Mouse (Mus musculus): ENCODE data around the gene Izumo2. TPM values are rescaled to one million over a fixed set of nuclear protein-coding genes. Genes with fewer than 3 reads are reported as not detected.

Gene Izumo2
- polyA plus RNA-seq (2015; fragmentation: Nextera tagmentation; extraction: Ambion mirVana): not detected in 2 replicates

GRCm38 (mm10) chr7:44708574-44708973 lies at the start of gene Izumo2:
Gene Izumo2 (plus strand): TSS chr7:44708742.
- 72% methylated on average over 14 of the region's 14 CpGs for WGBS

GRCm38 (mm10) chr7:44661219-44661618 lies 47.3 kb upstream of the Izumo2 start:
- Histone ChIP-seq H3K4me3 (replicated peaks) (no peak overlapping the region), H3K9ac (replicated peaks) (no peak overlapping the region), H3K27ac (no peak overlapping the region), H3K4me1 (replicated peaks) (no peaks in the 10 kb centered on the region), H3K36me3 (no peaks in the 10 kb centered on the region), H3K4me2 (replicated peaks) (no peak overlapping the region), H3K9me3 (no peaks in the 10 kb centered on the region), H3K27me3 (no peaks in the 10 kb centered on the region)
- ATAC-seq: no peak
- WGBS: 89% methylated on average over 5 of the region's 5 CpGs

More at GRCm38 (mm10) chr7:44708574-44708973, at the start of gene Izumo2:
- H3K36me3 ChIP-seq: no peaks in the 10 kb centered on the region
- no peak within 1 kb of the TSS for H3K4me2 ChIP-seq (replicated peaks)
- no peak within 1 kb of the TSS for H3K4me3 ChIP-seq (replicated peaks)
- peaks cover 8% of the 10 kb centered on the region; the same call in 1 of the 2 replicates for H3K9me3 ChIP-seq
- no peaks in the 10 kb centered on the region for H3K4me1 ChIP-seq (replicated peaks)
- H3K9ac ChIP-seq (replicated peaks): no peak within 1 kb of the TSS
- no peak within 1 kb of the TSS for H3K27ac ChIP-seq
- H3K27me3 ChIP-seq: no peaks in the 10 kb centered on the region
- no peak for ATAC-seq

GRCm38 (mm10) chr7:44662168-44662567 lies 46.4 kb upstream of the Izumo2 start:
- no peak overlapping the region for H3K27ac ChIP-seq
- H3K9me3 ChIP-seq: no peaks in the 10 kb centered on the region
- no peak overlapping the region for H3K9ac ChIP-seq (replicated peaks)
- H3K4me2 ChIP-seq (replicated peaks): no peak overlapping the region
- 16% methylated on average over 8 of the region's 8 CpGs for WGBS
- no peak for ATAC-seq
- H3K36me3 ChIP-seq: no peaks in the 10 kb centered on the region
- no peak overlapping the region for H3K4me3 ChIP-seq (replicated peaks)
- H3K4me1 ChIP-seq (replicated peaks): no peaks in the 10 kb centered on the region
- H3K27me3 ChIP-seq: no peaks in the 10 kb centered on the region

- peaks cover 3% of the 10 kb centered on the region; the same call in 1 of the 2 replicates for H3K27me3 ChIP-seq
- no peaks in the 10 kb centered on the region for H3K4me1 ChIP-seq (replicated peaks)
- ATAC-seq: no peak
- no peak overlapping the region for H3K27ac ChIP-seq
- no peak overlapping the region for H3K9ac ChIP-seq (replicated peaks)
- no peak overlapping the region for H3K4me3 ChIP-seq (replicated peaks)
- no peak overlapping the region for H3K4me2 ChIP-seq (replicated peaks)
- no peaks in the 10 kb centered on the region for H3K9me3 ChIP-seq
- WGBS: 6% methylated on average over 3 of the region's 3 CpGs
- H3K36me3 ChIP-seq: no peaks in the 10 kb centered on the region
Observed at GRCm38 (mm10) chr7:44662569-44662968, 46.0 kb upstream of the Izumo2 start.

GRCm38 (mm10) chr7:44663546-44663945 lies 45.0 kb upstream of the Izumo2 start:
- Histone ChIP-seq H3K36me3 (no peaks in the 10 kb centered on the region), H3K27ac (no peak overlapping the region), H3K9ac (replicated peaks) (no peak overlapping the region), H3K4me3 (replicated peaks) (no peak overlapping the region), H3K4me1 (replicated peaks) (no peaks in the 10 kb centered on the region), H3K27me3 (peaks cover 12% of the 10 kb centered on the region), H3K4me2 (replicated peaks) (no peak overlapping the region), H3K9me3 (no peaks in the 10 kb centered on the region)
- no peak for ATAC-seq
- 78% methylated on average over 5 of the region's 5 CpGs for WGBS

- Histone ChIP-seq H3K36me3 (no peaks in the 10 kb centered on the region), H3K27me3 (peaks cover 24% of the 10 kb centered on the region), H3K4me3 (replicated peaks) (no peak overlapping the region), H3K4me2 (replicated peaks) (no peak overlapping the region), H3K27ac (no peak overlapping the region), H3K9me3 (no peaks in the 10 kb centered on the region), H3K9ac (replicated peaks) (no peak overlapping the region), H3K4me1 (replicated peaks) (no peaks in the 10 kb centered on the region)
- 46% methylated on average over 11 of the region's 11 CpGs for WGBS
- ATAC-seq: no peak
Observed at GRCm38 (mm10) chr7:44664731-44665130, 43.8 kb upstream of the Izumo2 start.

GRCm38 (mm10) chr7:44666462-44666861 lies 42.1 kb upstream of the Izumo2 start:
- H3K9ac ChIP-seq (replicated peaks): no peak overlapping the region
- H3K4me2 ChIP-seq (replicated peaks): no peak overlapping the region
- no peak overlapping the region for H3K4me3 ChIP-seq (replicated peaks)
- H3K27ac ChIP-seq: no peak overlapping the region
- H3K9me3 ChIP-seq: no peaks in the 10 kb centered on the region
- H3K36me3 ChIP-seq: no peaks in the 10 kb centered on the region
- H3K27me3 ChIP-seq: peaks cover 37% of the 10 kb centered on the region
- no peak for ATAC-seq
- WGBS: 73% methylated on average over 2 of the region's 2 CpGs
- H3K4me1 ChIP-seq (replicated peaks): peaks cover 12% of the 10 kb centered on the region

- no peak overlapping the region for H3K4me3 ChIP-seq (replicated peaks)
- no peak overlapping the region for H3K9ac ChIP-seq (replicated peaks)
- H3K9me3 ChIP-seq: no peaks in the 10 kb centered on the region
- peaks cover 37% of the 10 kb centered on the region for H3K27me3 ChIP-seq
- no peak for ATAC-seq
- no peaks in the 10 kb centered on the region for H3K36me3 ChIP-seq
- no peak overlapping the region for H3K4me2 ChIP-seq (replicated peaks)
- H3K27ac ChIP-seq: no peak overlapping the region
- WGBS: 69% methylated on average over 13 of the region's 13 CpGs
- peaks cover 14% of the 10 kb centered on the region for H3K4me1 ChIP-seq (replicated peaks)
Observed at GRCm38 (mm10) chr7:44667996-44668738, 40.4 kb upstream of the Izumo2 start.

- WGBS: 15% methylated on average over 21 of the region's 21 CpGs
- H3K4me2 ChIP-seq (replicated peaks): no peak overlapping the region
- peaks cover 37% of the 10 kb centered on the region for H3K27me3 ChIP-seq
- H3K36me3 ChIP-seq: no peaks in the 10 kb centered on the region
- H3K27ac ChIP-seq: no peak overlapping the region
- peaks cover 14% of the 10 kb centered on the region for H3K4me1 ChIP-seq (replicated peaks)
- H3K9ac ChIP-seq (replicated peaks): no peak overlapping the region
- no peaks in the 10 kb centered on the region for H3K9me3 ChIP-seq
- ATAC-seq: no peak
- no peak overlapping the region for H3K4me3 ChIP-seq (replicated peaks)
Observed at GRCm38 (mm10) chr7:44669103-44669502, 39.4 kb upstream of the Izumo2 start.

- under 1% methylated on average over 23 of the region's 23 CpGs for WGBS
- peak; percentile 96 for ATAC-seq
Observed at GRCm38 (mm10) chr7:44670803-44671202, 37.7 kb upstream of the Izumo2 start, which contains the start of gene Myh14. Gene Myh14 (minus strand): TSS chr7:44670843.

GRCm38 (mm10) chr7:44672193-44672592 lies 36.3 kb upstream of the Izumo2 start:
- Histone ChIP-seq H3K27me3 (peaks cover 37% of the 10 kb centered on the region), H3K9ac (replicated peaks) (no peak overlapping the region), H3K27ac (no peak overlapping the region), H3K36me3 (no peaks in the 10 kb centered on the region), H3K4me3 (replicated peaks) (no peak overlapping the region), H3K4me1 (replicated peaks) (peaks cover 14% of the 10 kb centered on the region), H3K9me3 (peaks cover 4% of the 10 kb centered on the region; the same call in 1 of the 2 replicates), H3K4me2 (replicated peaks) (no peak overlapping the region)
- 79% methylated on average over 5 of the region's 5 CpGs for WGBS
- no peak for ATAC-seq

More at GRCm38 (mm10) chr7:44670803-44671202, 37.7 kb upstream of the Izumo2 start, which contains the start of gene Myh14:
- Histone ChIP-seq H3K9me3 (peaks cover 4% of the 10 kb centered on the region; the same call in 1 of the 2 replicates), H3K27ac (no peak within 1 kb of the TSS), H3K9ac (replicated peaks) (peak within 1 kb of the TSS; percentile 51; the same call in 1 of the 2 replicates), H3K27me3 (peaks cover 37% of the 10 kb centered on the region), H3K4me1 (replicated peaks) (peaks cover 14% of the 10 kb centered on the region), H3K4me2 (replicated peaks) (peak within 1 kb of the TSS; percentile 62), H3K4me3 (replicated peaks) (peak within 1 kb of the TSS; percentile 30), H3K36me3 (no peaks in the 10 kb centered on the region)

- H3K27ac ChIP-seq: no peak overlapping the region
- WGBS: 76% methylated on average over 4 of the region's 4 CpGs
- H3K4me1 ChIP-seq (replicated peaks): peaks cover 14% of the 10 kb centered on the region
- peaks cover 4% of the 10 kb centered on the region; the same call in 1 of the 2 replicates for H3K9me3 ChIP-seq
- no peak for ATAC-seq
- no peak overlapping the region for H3K4me2 ChIP-seq (replicated peaks)
- H3K36me3 ChIP-seq: no peaks in the 10 kb centered on the region
- no peak overlapping the region for H3K4me3 ChIP-seq (replicated peaks)
- H3K27me3 ChIP-seq: peaks cover 16% of the 10 kb centered on the region
- no peak overlapping the region for H3K9ac ChIP-seq (replicated peaks)
Observed at GRCm38 (mm10) chr7:44674511-44674910, 34.0 kb upstream of the Izumo2 start.

Data from midbrain, embryonic 13.5 days (tissue).